Mouse (Mus musculus) CH12.LX (cell line): ENCODE results near the gene Mroh2a.

Experiments
- BHLHE40 ChIP-seq: IDR thresholded peaks from 2 replicates; pipeline ENCODE4 v1.6.1; 2011; ENCODE audit warnings: mild to moderate bottlenecking, low read depth, low read length, improper control_type of control experiment
- CHD2 ChIP-seq: IDR thresholded peaks from 2 replicates; pipeline ENCODE4 v1.6.1; 2011; ENCODE audit warnings: low read length, improper control_type of control experiment
- CTCF ChIP-seq, 2 experiments: IDR thresholded peaks in 1 of 2; conservative IDR thresholded peaks in 1 of 2; 2 replicates each; pipeline ENCODE4 v1.5.1; 2011 to 2012; ENCODE audit warnings: low read depth in 2 of 2, low read length in 2 of 2, improper control_type of control experiment in 1 of 2, inconsistent platforms in 1 of 2, mild to moderate bottlenecking in 1 of 2, moderate library complexity in 1 of 2
- ETS1 ChIP-seq: conservative IDR thresholded peaks from 2 replicates; pipeline ENCODE4 v1.6.1; 2012; ENCODE audit warnings: low read depth, mild to moderate bottlenecking, inconsistent platforms, low read length, improper control_type of control experiment, moderate library complexity
- GABPA ChIP-seq: IDR thresholded peaks from 2 replicates; pipeline ENCODE4 v1.6.1; 2012; ENCODE audit warnings: low read depth, low read length, improper control_type of control experiment, inconsistent platforms; ENCODE audit not compliant: insufficient replicate concordance
- MAX ChIP-seq: IDR thresholded peaks from 2 replicates; pipeline ENCODE4 v1.6.1; 2011; ENCODE audit warnings: low read length, improper control_type of control experiment
- MEF2A ChIP-seq: IDR thresholded peaks from 2 replicates; pipeline ENCODE4 v1.6.1; 2014; ENCODE audit warnings: low read depth, mild to moderate bottlenecking, inconsistent platforms, low read length, improper control_type of control experiment, borderline replicate concordance
- POLR2A ChIP-seq: IDR thresholded peaks from 2 replicates; pipeline ENCODE4 v1.6.1; 2011; ENCODE audit warnings: low read depth, mild to moderate bottlenecking, improper control_type of control experiment, low read length
- POLR2AphosphoS2 ChIP-seq: IDR thresholded peaks from 2 replicates; pipeline ENCODE4 v1.6.1; 2011; ENCODE audit warnings: low read depth, low read length, improper control_type of control experiment
- RAD21 ChIP-seq: IDR thresholded peaks from 2 replicates; pipeline ENCODE4 v1.6.1; 2011; ENCODE audit warnings: low read depth, mild to moderate bottlenecking, low read length, improper control_type of control experiment, moderate library complexity
- TCF12 ChIP-seq: IDR thresholded peaks from 2 replicates; pipeline ENCODE4 v1.6.1; 2014; ENCODE audit warnings: low read depth, mild to moderate bottlenecking, inconsistent platforms, low read length, improper control_type of control experiment
- ZKSCAN1 ChIP-seq: IDR thresholded peaks from 2 replicates; pipeline ENCODE4 v1.6.1; 2012; ENCODE audit warnings: low read depth, inconsistent platforms, low read length, improper control_type of control experiment, borderline replicate concordance
- ZMIZ1 ChIP-seq: IDR thresholded peaks from 2 replicates; pipeline ENCODE4 v1.6.1; 2012; ENCODE audit warnings: low read depth, mild to moderate bottlenecking, inconsistent platforms, low read length, improper control_type of control experiment
- ZNF384 ChIP-seq: IDR thresholded peaks from 2 replicates; pipeline ENCODE4 v1.6.1; 2012; ENCODE audit warnings: low read depth, low read length, improper control_type of control experiment, inconsistent platforms

DNA sequence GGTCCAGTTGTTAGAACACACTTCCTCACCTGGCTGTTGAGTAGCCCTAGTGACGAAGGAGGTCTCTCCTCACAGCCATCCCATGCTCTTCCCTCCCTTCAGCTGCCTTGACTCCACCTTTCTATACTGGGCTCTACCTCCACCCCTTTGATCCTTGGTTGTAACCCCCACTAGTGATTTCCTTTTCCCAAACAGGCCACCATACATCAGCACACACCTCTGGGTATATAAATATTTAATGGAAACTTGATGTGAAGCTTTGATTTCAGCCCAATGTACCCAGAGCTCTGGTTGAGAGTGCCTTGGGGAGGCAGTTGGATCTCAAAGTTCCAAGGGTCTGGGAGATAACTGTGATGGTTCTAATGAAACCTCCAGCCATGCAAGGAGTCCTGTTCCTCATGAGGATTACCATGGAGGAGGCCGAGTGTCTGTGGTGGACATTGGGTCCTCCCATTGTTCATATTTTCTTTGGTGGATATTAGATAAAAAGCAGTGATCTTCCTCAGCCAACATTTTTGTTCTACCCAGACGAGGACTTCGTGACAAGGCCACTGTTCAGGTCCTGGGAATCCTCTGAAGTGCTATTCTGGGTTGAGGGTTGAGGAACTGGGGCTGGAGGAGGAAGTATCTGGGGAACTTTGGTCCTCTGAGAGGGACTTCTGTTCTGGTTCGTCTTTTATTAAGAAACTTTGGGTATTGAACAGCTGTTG lies at the start of gene Mroh2a:
- TF ChIP-seq MEF2A = no peak
- TF ChIP-seq POLR2A = no peak
- TF ChIP-seq POLR2AphosphoS2 = no peak
- TF ChIP-seq RAD21 = no peak
- no peak for TF ChIP-seq TCF12
- no peak for TF ChIP-seq ZNF384
- TF ChIP-seq CHD2 = no peak
- no peak for TF ChIP-seq CTCF (conservative IDR thresholded peaks at IDR 0.05 in 1 of 2, IDR thresholded peaks at IDR 0.05 in 1 of 2; ENCODE audit: low read depth in 2 of 2, low read length in 2 of 2)
- TF ChIP-seq GABPA = no peak
- no peak for TF ChIP-seq MAX
- no peak for TF ChIP-seq ZMIZ1
- TF ChIP-seq ZKSCAN1 = no peak
- no peak for TF ChIP-seq BHLHE40
- TF ChIP-seq ETS1 = no peak
